Mouse (Mus musculus): Measurements from ENCODE around the gene Mgp. TPM values are rescaled to one million over a fixed set of nuclear protein-coding genes. Genes with fewer than 3 reads are reported as not detected.

The Mgp gene
- 13.6 and 16.2 TPM in 2 replicates for polyA plus RNA-seq (2015; fragmentation: Nextera tagmentation; extraction: Ambion mirVana)

- no peak within 1 kb of the TSS for H3K4me2 ChIP-seq
- no peaks in the 10 kb centered on the region for H3K9me3 ChIP-seq
- H3K9ac ChIP-seq: no peak within 1 kb of the TSS
- no peaks in the 10 kb centered on the region for H3K36me3 ChIP-seq
- H3K4me1 ChIP-seq (replicated peaks): 0 out of 2 replicates have a peak, but pooled peaks cover 4% of the 10 kb centered on the region
- H3K27ac ChIP-seq: no peak within 1 kb of the TSS
- 67% methylated on average over 9 of the region's 9 CpGs for WGBS
- no peak within 1 kb of the TSS for H3K4me3 ChIP-seq
- no peak for ATAC-seq (ENCODE audit: low FRiP score)
- no peaks in the 10 kb centered on the region for H3K27me3 ChIP-seq
These were observed at the start of gene Mgp for GRCm38 (mm10) chr6:136875670-136876069. Gene Mgp (minus strand): TSS chr6:136875823.

GRCm38 (mm10) chr6:136925049-136925448 is 49.4 kb upstream of the Mgp start:
- H3K27ac ChIP-seq: no peak overlapping the region
- WGBS: 86% methylated on average over 8 of the region's 8 CpGs
- no peaks in the 10 kb centered on the region for H3K4me1 ChIP-seq (replicated peaks)
- no peak overlapping the region for H3K4me2 ChIP-seq
- ATAC-seq (ENCODE audit: low FRiP score): no peak
- H3K27me3 ChIP-seq: no peaks in the 10 kb centered on the region
- no peaks in the 10 kb centered on the region for H3K9me3 ChIP-seq
- H3K36me3 ChIP-seq: no peaks in the 10 kb centered on the region
- H3K9ac ChIP-seq: no peak overlapping the region
- no peak overlapping the region for H3K4me3 ChIP-seq

GRCm38 (mm10) chr6:136923532-136923931 is 47.9 kb upstream of the Mgp start, which contains the start of gene Pde6h:
Gene Pde6h (plus strand): TSS chr6:136923832.
- Histone ChIP-seq H3K9me3 (no peaks in the 10 kb centered on the region), H3K27ac (no peak within 1 kb of the TSS), H3K36me3 (no peaks in the 10 kb centered on the region), H3K4me3 (no peak within 1 kb of the TSS), H3K4me1 (replicated peaks) (no peaks in the 10 kb centered on the region), H3K27me3 (no peaks in the 10 kb centered on the region), H3K4me2 (no peak within 1 kb of the TSS), H3K9ac (no peak within 1 kb of the TSS)
- ATAC-seq (ENCODE audit: low FRiP score): no peak
- 89% methylated on average over 8 of the region's 8 CpGs for WGBS

GRCm38 (mm10) chr6:136922871-136923270 is 47.2 kb upstream of the Mgp start:
- no peak overlapping the region for H3K9ac ChIP-seq
- no peaks in the 10 kb centered on the region for H3K9me3 ChIP-seq

GRCm38 (mm10) chr6:136922080-136922479 is 46.5 kb upstream of the Mgp start, which contains the start of gene Erp27:
Gene Erp27 (minus strand): TSS chr6:136922180.
- Histone ChIP-seq H3K4me2 (no peak within 1 kb of the TSS), H3K27me3 (no peaks in the 10 kb centered on the region), H3K36me3 (no peaks in the 10 kb centered on the region), H3K27ac (no peak within 1 kb of the TSS), H3K9me3 (no peaks in the 10 kb centered on the region), H3K9ac (no peak within 1 kb of the TSS), H3K4me1 (replicated peaks) (no peaks in the 10 kb centered on the region), H3K4me3 (no peak within 1 kb of the TSS)
- WGBS: 86% methylated on average over 5 of the region's 5 CpGs
- ATAC-seq (ENCODE audit: low FRiP score): no peak

More at GRCm38 (mm10) chr6:136922871-136923270, 47.2 kb upstream of the Mgp start:
- no peak overlapping the region for H3K27ac ChIP-seq
- ATAC-seq (ENCODE audit: low FRiP score): no peak
- no peaks in the 10 kb centered on the region for H3K36me3 ChIP-seq
- no peak overlapping the region for H3K4me2 ChIP-seq
- 94% methylated on average over 7 of the region's 7 CpGs for WGBS
- no peaks in the 10 kb centered on the region for H3K4me1 ChIP-seq (replicated peaks)
- no peaks in the 10 kb centered on the region for H3K27me3 ChIP-seq
- H3K4me3 ChIP-seq: no peak overlapping the region

- Histone ChIP-seq H3K36me3 (no peaks in the 10 kb centered on the region), H3K4me1 (replicated peaks) (no peaks in the 10 kb centered on the region), H3K27me3 (no peaks in the 10 kb centered on the region), H3K27ac (no peak overlapping the region), H3K9ac (no peak overlapping the region), H3K4me3 (no peak overlapping the region), H3K9me3 (no peaks in the 10 kb centered on the region), H3K4me2 (no peak overlapping the region)
- WGBS: 84% methylated on average over 7 of the region's 7 CpGs
- no peak for ATAC-seq (ENCODE audit: low FRiP score)
These were observed 46.0 kb upstream of the Mgp start for GRCm38 (mm10) chr6:136921601-136922000.

GRCm38 (mm10) chr6:136920320-136921257 is 45.0 kb upstream of the Mgp start:
- 0 out of 2 replicates have a peak, but pooled peaks cover 2% of the 10 kb centered on the region for H3K27me3 ChIP-seq
- no peaks in the 10 kb centered on the region for H3K4me1 ChIP-seq (replicated peaks)
- ATAC-seq (ENCODE audit: low FRiP score): 0 out of 2 replicates have a peak, but pooled peaks have one; percentile 32
- H3K4me3 ChIP-seq: no peak overlapping the region
- no peak overlapping the region for H3K27ac ChIP-seq
- 46% methylated on average over 16 of the region's 16 CpGs for WGBS
- no peaks in the 10 kb centered on the region for H3K36me3 ChIP-seq
- H3K4me2 ChIP-seq: no peak overlapping the region
- H3K9ac ChIP-seq: no peak overlapping the region
- H3K9me3 ChIP-seq: no peaks in the 10 kb centered on the region

- H3K4me3 ChIP-seq: no peak overlapping the region
- H3K4me2 ChIP-seq: no peak overlapping the region
- H3K27me3 ChIP-seq: 0 out of 2 replicates have a peak, but pooled peaks cover 6% of the 10 kb centered on the region
- H3K36me3 ChIP-seq: no peaks in the 10 kb centered on the region
- WGBS: 7% methylated on average over 2 of the region's 2 CpGs
- no peak for ATAC-seq (ENCODE audit: low FRiP score)
- no peak overlapping the region for H3K27ac ChIP-seq
- H3K9me3 ChIP-seq: no peaks in the 10 kb centered on the region
- no peak overlapping the region for H3K9ac ChIP-seq
- peaks cover 8% of the 10 kb centered on the region; the same call in 1 of the 2 replicates for H3K4me1 ChIP-seq (replicated peaks)
These were observed 42.3 kb upstream of the Mgp start for GRCm38 (mm10) chr6:136917885-136918284.

GRCm38 (mm10) chr6:136915721-136916395 is 40.2 kb upstream of the Mgp start:
- no peaks in the 10 kb centered on the region for H3K36me3 ChIP-seq
- no peak for ATAC-seq (ENCODE audit: low FRiP score)
- no peak overlapping the region for H3K27ac ChIP-seq
- no peak overlapping the region for H3K4me2 ChIP-seq
- H3K4me1 ChIP-seq (replicated peaks): peaks cover 8% of the 10 kb centered on the region; the same call in 1 of the 2 replicates
- H3K9ac ChIP-seq: no peak overlapping the region
- no peaks in the 10 kb centered on the region for H3K9me3 ChIP-seq
- H3K4me3 ChIP-seq: no peak overlapping the region
- WGBS: 85% methylated on average over 8 of the region's 8 CpGs
- H3K27me3 ChIP-seq: 0 out of 2 replicates have a peak, but pooled peaks cover 6% of the 10 kb centered on the region

GRCm38 (mm10) chr6:136914234-136914633 is 38.6 kb upstream of the Mgp start:
- Histone ChIP-seq H3K9ac (no peak overlapping the region), H3K9me3 (no peaks in the 10 kb centered on the region), H3K36me3 (no peaks in the 10 kb centered on the region), H3K4me3 (no peak overlapping the region), H3K4me2 (no peak overlapping the region), H3K27ac (no peak overlapping the region), H3K4me1 (replicated peaks) (peaks cover 8% of the 10 kb centered on the region; the same call in 1 of the 2 replicates), H3K27me3 (0 out of 2 replicates have a peak, but pooled peaks cover 6% of the 10 kb centered on the region)
- no peak for ATAC-seq (ENCODE audit: low FRiP score)
- WGBS: 96% methylated on average over 6 of the region's 6 CpGs

- no peak overlapping the region for H3K27ac ChIP-seq
- peaks cover 8% of the 10 kb centered on the region; the same call in 1 of the 2 replicates for H3K4me1 ChIP-seq (replicated peaks)
- 16% methylated on average over 18 of the region's 18 CpGs for WGBS
- H3K27me3 ChIP-seq: 0 out of 2 replicates have a peak, but pooled peaks cover 6% of the 10 kb centered on the region
- peak overlapping the region; percentile 51 for H3K9ac ChIP-seq
- peak overlapping the region; percentile 48 for H3K4me2 ChIP-seq
- H3K4me3 ChIP-seq: peak overlapping the region; percentile 25
- ATAC-seq (ENCODE audit: low FRiP score): no peak; the same call in 1 of the 2 replicates
- no peaks in the 10 kb centered on the region for H3K36me3 ChIP-seq
- H3K9me3 ChIP-seq: no peaks in the 10 kb centered on the region
These were observed 37.9 kb upstream of the Mgp start for GRCm38 (mm10) chr6:136913384-136914126.
